Mouse (Mus musculus): Measurements from ENCODE around the gene Ube2d1.

- TF ChIP-seq CTCF (IDR thresholded peaks at IDR 0.05; ENCODE audit: borderline replicate concordance, extremely low read depth, insufficient read depth, insufficient read length) (no peak), POLR2A (IDR thresholded peaks at IDR 0.05; ENCODE audit: borderline replicate concordance, extremely low read depth, insufficient read depth, insufficient read length, poor library complexity, severe bottlenecking) (no peak)
Observed at GRCm38 (mm10) chr10:71251256-71251655, 33.8 kb downstream of the Ube2d1 start.

Measured in brain, embryonic 14.5 days (tissue).